Mouse (Mus musculus): Measurements from ENCODE around the gene Tns4. TPM values are rescaled to one million over a fixed set of nuclear protein-coding genes. Genes with fewer than 3 reads are reported as not detected.
A peak's percentile ranks its signal among the peaks of the same experiment; 100 is the strongest.

Gene Tns4
- total and polyA plus RNA-seq, 3 experiments: 0.03 TPM; not detected in 2

GRCm38 (mm10) chr11:99126482-99127253, 37.6 kb upstream of the Tns4 start:
- Histone ChIP-seq H3K4me1 (ENCODE audit: control insufficient read depth in 1 of 2, insufficient read depth in 2 of 2, low read length in 2 of 2) (peaks cover 0 to 23% of the 10 kb centered on the region in 2 experiments; a peak in 2 of 4 replicates), H3K27me3 (ENCODE audit: control insufficient read depth in 1 of 2, insufficient read depth in 2 of 2, low read length in 2 of 2) (no peaks in the 10 kb centered on the region; a peak in 1 of 4 replicates), H3K79me2 (ENCODE audit: control insufficient read depth, insufficient read depth, low read length, poor library complexity) (no peaks in the 10 kb centered on the region), H3K4me3 (ENCODE audit: control insufficient read depth in 1 of 2, insufficient read depth in 1 of 2, low read depth in 2 of 2, low read length in 2 of 2) (no peak overlapping the region), H3K27ac (ENCODE audit: control insufficient read depth, low read depth, low read length) (no peak overlapping the region), H3K9me3 (replicated peaks; ENCODE audit: insufficient read depth, low read length) (no peaks in the 10 kb centered on the region), H3K36me3 (ENCODE audit: control insufficient read depth in 1 of 2, insufficient read depth in 2 of 2, low read length in 2 of 2) (peaks cover 0 to 6% of the 10 kb centered on the region in 2 experiments; a peak in 2 of 4 replicates), H3K9ac (ENCODE audit: control insufficient read depth, low read depth, low read length, poor library complexity, severe bottlenecking) (peak overlapping the region; percentile 9; the same call in 1 of the 2 replicates)
- TF ChIP-seq EP300 (IDR thresholded peaks at IDR 0.05; ENCODE audit: low read depth in 1 of 2, low read length in 2 of 2) (0 out of 4 replicates have a peak, but pooled peaks of 1 of the 2 experiments have one; percentile 33), GATA1 (IDR thresholded peaks at IDR 0.05; ENCODE audit: low read depth, low read length) (peak; percentile 56), RCOR1 (IDR thresholded peaks at IDR 0.05; ENCODE audit: low read depth, low read length) (peak; percentile 50; the same call in 1 of the 2 replicates), CHD2 (IDR thresholded peaks at IDR 0.05; ENCODE audit: low read length) (no peak), MAFK (IDR thresholded peaks at IDR 0.05; ENCODE audit: borderline replicate concordance, low read depth, low read length) (no peak)
- peak; percentile 39 for DNase-seq (ENCODE audit: low read depth, low spot score)

GRCm38 (mm10) chr11:99124635-99125029, 35.5 kb upstream of the Tns4 start:
- peaks cover 0 to 6% of the 10 kb centered on the region in 2 experiments; a peak in 2 of 4 replicates for H3K36me3 ChIP-seq (ENCODE audit: control insufficient read depth in 1 of 2, insufficient read depth in 2 of 2, low read length in 2 of 2)
- no peak for DNase-seq (ENCODE audit: low read depth, low spot score)
- no peak overlapping the region for H3K9ac ChIP-seq (ENCODE audit: control insufficient read depth, low read depth, low read length, poor library complexity, severe bottlenecking)
- TF ChIP-seq RAD21 (IDR thresholded peaks at IDR 0.05; ENCODE audit: low read depth, low read length) (no peak), MAZ (IDR thresholded peaks at IDR 0.05; ENCODE audit: low read depth, low read length) (no peak), KAT2A (conservative IDR thresholded peaks at IDR 0.05; ENCODE audit: low read depth, low read length) (no peak), SMC3 (IDR thresholded peaks at IDR 0.05; ENCODE audit: low read depth, low read length) (no peak), E2F4 (IDR thresholded peaks at IDR 0.05; ENCODE audit: borderline replicate concordance, low read depth, low read length) (no peak), HCFC1 (IDR thresholded peaks at IDR 0.05; ENCODE audit: low read depth, low read length) (no peak), MYC (IDR thresholded peaks at IDR 0.05; ENCODE audit: low read depth, low read length) (no peak), MXI1 (IDR thresholded peaks at IDR 0.05; ENCODE audit: low read depth, low read length) (no peak), TBP (IDR thresholded peaks at IDR 0.05; ENCODE audit: low read depth, low read length) (no peak), ZNF384 (IDR thresholded peaks at IDR 0.05; ENCODE audit: low read depth, low read length) (no peak), ZKSCAN1 (IDR thresholded peaks at IDR 0.05; ENCODE audit: low read depth, low read length) (no peak), CTCF (IDR thresholded peaks at IDR 0.05 in 2 of 3, conservative IDR thresholded peaks at IDR 0.05 in 1 of 3; ENCODE audit: control insufficient read depth in 1 of 3, insufficient read depth in 1 of 3, low read depth in 2 of 3, low read length in 3 of 3, poor library complexity in 1 of 3, severe bottlenecking in 1 of 3) (no peak), JUND (IDR thresholded peaks at IDR 0.05; ENCODE audit: low read depth, low read length) (no peak)
- no peaks in the 10 kb centered on the region for H3K27me3 ChIP-seq (ENCODE audit: control insufficient read depth in 1 of 2, insufficient read depth in 2 of 2, low read length in 2 of 2)
- H3K9me3 ChIP-seq (replicated peaks; ENCODE audit: insufficient read depth, low read length): no peaks in the 10 kb centered on the region
- H3K4me3 ChIP-seq (ENCODE audit: control insufficient read depth in 1 of 2, insufficient read depth in 1 of 2, low read depth in 2 of 2, low read length in 2 of 2): 0 out of 4 replicates have a peak overlapping the region, but pooled peaks of 1 of the 2 experiments have one; percentile 37
- H3K4me1 ChIP-seq (ENCODE audit: control insufficient read depth in 1 of 2, insufficient read depth in 2 of 2, low read length in 2 of 2): peaks cover 0 to 23% of the 10 kb centered on the region in 2 experiments; a peak in 2 of 4 replicates
- no peak overlapping the region for H3K27ac ChIP-seq (ENCODE audit: control insufficient read depth, low read depth, low read length)
- H3K79me2 ChIP-seq (ENCODE audit: control insufficient read depth, insufficient read depth, low read length, poor library complexity): no peaks in the 10 kb centered on the region
